Mouse (Mus musculus) limb, embryonic 11.5 days (tissue): ENCODE results near the gene Arhgap15. TPM values are rescaled to one million over a fixed set of nuclear protein-coding genes. Genes with fewer than 3 reads are reported as not detected.

Experiments used
- ATAC-seq: fragments of 200-750 bp; cut with Nextera tagmentation; 2 replicates; pipeline ENCODE4 v1.8.0; 2017; ENCODE audit warnings: low read depth; ENCODE audit not compliant: insufficient number of reproducible peaks, low FRiP score, low TSS enrichment
- DNase-seq: peaks from one replicate; pipeline ENCODE4 v3.0.0-alpha.2; 2015; ENCODE audit warnings: low spot score
- H3K27ac ChIP-seq: fragments of 300-500 bp; sonication (generic); replicated peaks from 2 replicates; pipeline ENCODE4 v1.5.1; 2014; ENCODE audit warnings: low read depth, mild to moderate bottlenecking, low read length
- H3K27me3 ChIP-seq: fragments of 300-500 bp; sonication (generic); 2 replicates; pipeline ENCODE4 v1.6.1; 2014; ENCODE audit warnings: mild to moderate bottlenecking, low read length, mixed read lengths; ENCODE audit not compliant: control insufficient read depth, insufficient read depth
- H3K36me3 ChIP-seq: fragments of 300-500 bp; sonication (generic); 2 replicates; pipeline ENCODE4 v1.6.1; 2014; ENCODE audit warnings: mild to moderate bottlenecking, low read length, moderate library complexity, mixed read lengths; ENCODE audit not compliant: control insufficient read depth, insufficient read depth
- H3K4me1 ChIP-seq: fragments of 300-500 bp; sonication (generic); 2 replicates; pipeline ENCODE4 v1.6.1; 2014; ENCODE audit warnings: low read length, mixed read lengths; ENCODE audit not compliant: control insufficient read depth, insufficient read depth
- H3K4me2 ChIP-seq: fragments of 300-500 bp; sonication (generic); 2 replicates; pipeline ENCODE4 v1.6.1; 2014; ENCODE audit warnings: low read depth, mild to moderate bottlenecking, moderate library complexity; ENCODE audit not compliant: severe bottlenecking
- H3K4me3 ChIP-seq: fragments of 300-500 bp; sonication (generic); 2 replicates; pipeline ENCODE4 v1.5.1; 2014; ENCODE audit warnings: low read depth, low read length
- H3K9ac ChIP-seq: fragments of 300-500 bp; sonication (generic); 2 replicates; pipeline ENCODE4 v1.6.1; 2014; ENCODE audit warnings: mild to moderate bottlenecking, low read length
- H3K9me3 ChIP-seq: fragments of 300-500 bp; sonication (generic); 2 replicates; pipeline ENCODE4 v1.6.1; 2016; ENCODE audit warnings: low read length; ENCODE audit not compliant: control insufficient read depth
- WGBS: fragments of 180-500 bp; shearing (Covaris S2); extraction: QIAGEN DNeasy Blood & Tissue Kit; methylation state at CpG from one replicate; pipeline ENCODE4 v1.1.7; 2014; 5-methylcytosine and 5-hydroxymethylcytosine counted together
- polyA plus RNA-seq: library from polyadenylated mRNA; unstranded; fragments of >200 nt; fragmentation: Nextera tagmentation; extraction: Ambion mirVana; gene quantifications from 2 replicates; pipeline ENCODE4 v1.2.1, GENCODE M21; 2014

Arhgap15 gene
- polyA plus RNA-seq, 1 experiment from 2014 or later: 0.32 TPM

GRCm38 (mm10) chr2:44354786-44355185 is 606.2 kb downstream of the Arhgap15 start:
- no peaks in the 10 kb centered on the region for H3K9me3 ChIP-seq
- no peak overlapping the region for H3K4me2 ChIP-seq
- no peak for DNase-seq
- H3K36me3 ChIP-seq: no peaks in the 10 kb centered on the region
- 92% methylated on average over 4 of the region's 4 CpGs for WGBS
- no peaks in the 10 kb centered on the region for H3K4me1 ChIP-seq
- no peaks in the 10 kb centered on the region for H3K27me3 ChIP-seq
- H3K4me3 ChIP-seq: no peak overlapping the region
- H3K9ac ChIP-seq: no peak overlapping the region
- H3K27ac ChIP-seq: no peak overlapping the region
- ATAC-seq: no peak

- Histone ChIP-seq H3K27ac (no peak overlapping the region), H3K36me3 (no peaks in the 10 kb centered on the region), H3K27me3 (no peaks in the 10 kb centered on the region), H3K4me2 (peak overlapping the region; percentile 16; the same call in 1 of the 2 replicates), H3K4me3 (no peak overlapping the region), H3K4me1 (no peaks in the 10 kb centered on the region), H3K9me3 (no peaks in the 10 kb centered on the region), H3K9ac (no peak overlapping the region)
- DNase-seq (peak; percentile 43), ATAC-seq (peak; percentile 60; the same call in 1 of the 2 replicates)
- WGBS: 36% methylated on average over 11 of the region's 11 CpGs
Observed at GRCm38 (mm10) chr2:44355316-44355715, 606.7 kb downstream of the Arhgap15 start.

GRCm38 (mm10) chr2:44356248-44356886 is 607.7 kb downstream of the Arhgap15 start:
- H3K4me2 ChIP-seq: no peak overlapping the region
- no peak overlapping the region for H3K4me3 ChIP-seq
- DNase-seq (no peak), ATAC-seq (no peak)
- H3K36me3 ChIP-seq: no peaks in the 10 kb centered on the region
- no peaks in the 10 kb centered on the region for H3K4me1 ChIP-seq
- no peak overlapping the region for H3K9ac ChIP-seq
- H3K27me3 ChIP-seq: no peaks in the 10 kb centered on the region
- no peak overlapping the region for H3K27ac ChIP-seq
- 75% methylated on average over 5 of the region's 5 CpGs for WGBS
- H3K9me3 ChIP-seq: no peaks in the 10 kb centered on the region

- H3K27ac ChIP-seq: no peak overlapping the region
- H3K9me3 ChIP-seq: no peaks in the 10 kb centered on the region
- no peak for ATAC-seq
- H3K4me1 ChIP-seq: no peaks in the 10 kb centered on the region
- no peak overlapping the region for H3K4me3 ChIP-seq
- DNase-seq: no peak
- no peak overlapping the region for H3K9ac ChIP-seq
- H3K27me3 ChIP-seq: no peaks in the 10 kb centered on the region
- no peaks in the 10 kb centered on the region for H3K36me3 ChIP-seq
- WGBS: 89% methylated on average over 6 of the region's 6 CpGs
- H3K4me2 ChIP-seq: no peak overlapping the region
Observed at GRCm38 (mm10) chr2:44356887-44357251, 608.2 kb downstream of the Arhgap15 start.

GRCm38 (mm10) chr2:44380225-44380624 is 631.6 kb downstream of the Arhgap15 start:
- H3K27me3 ChIP-seq: no peaks in the 10 kb centered on the region
- no peak for ATAC-seq
- H3K27ac ChIP-seq: no peak overlapping the region
- DNase-seq: no peak
- no peak overlapping the region for H3K4me2 ChIP-seq
- no peak overlapping the region for H3K9ac ChIP-seq
- H3K9me3 ChIP-seq: no peaks in the 10 kb centered on the region
- no peak overlapping the region for H3K4me3 ChIP-seq
- no peaks in the 10 kb centered on the region for H3K4me1 ChIP-seq
- no peaks in the 10 kb centered on the region for H3K36me3 ChIP-seq
- 82% methylated on average over 2 of the region's 2 CpGs for WGBS

- H3K9ac ChIP-seq: no peak overlapping the region
- H3K4me1 ChIP-seq: no peaks in the 10 kb centered on the region
- no peak overlapping the region for H3K27ac ChIP-seq
- WGBS: 86% methylated on average over 6 of the region's 6 CpGs
- DNase-seq (no peak), ATAC-seq (no peak)
- H3K27me3 ChIP-seq: no peaks in the 10 kb centered on the region
- H3K4me3 ChIP-seq: no peak overlapping the region
- H3K36me3 ChIP-seq: no peaks in the 10 kb centered on the region
- H3K4me2 ChIP-seq: no peak overlapping the region
- H3K9me3 ChIP-seq: no peaks in the 10 kb centered on the region
Observed at GRCm38 (mm10) chr2:44384541-44384940, 635.9 kb downstream of the Arhgap15 start.

GRCm38 (mm10) chr2:44389556-44389955 is 640.9 kb downstream of the Arhgap15 start:
- Histone ChIP-seq H3K36me3 (no peaks in the 10 kb centered on the region), H3K4me3 (no peak overlapping the region), H3K9me3 (no peaks in the 10 kb centered on the region), H3K4me2 (no peak overlapping the region), H3K27ac (no peak overlapping the region), H3K4me1 (no peaks in the 10 kb centered on the region), H3K27me3 (no peaks in the 10 kb centered on the region), H3K9ac (no peak overlapping the region)
- ATAC-seq (no peak), DNase-seq (no peak)
- WGBS: 86% methylated on average over 4 of the region's 4 CpGs

GRCm38 (mm10) chr2:44393789-44394188 is 645.2 kb downstream of the Arhgap15 start:
- H3K36me3 ChIP-seq: no peaks in the 10 kb centered on the region
- no peaks in the 10 kb centered on the region for H3K4me1 ChIP-seq
- no peak overlapping the region for H3K9ac ChIP-seq
- H3K27me3 ChIP-seq: no peaks in the 10 kb centered on the region
- no peak for DNase-seq
- no peak overlapping the region for H3K4me2 ChIP-seq
- H3K9me3 ChIP-seq: no peaks in the 10 kb centered on the region
- WGBS: 80% methylated on average over 8 of the region's 8 CpGs
- no peak for ATAC-seq
- no peak overlapping the region for H3K27ac ChIP-seq
- H3K4me3 ChIP-seq: no peak overlapping the region

- ATAC-seq (no peak), DNase-seq (peak; percentile 31)
- Histone ChIP-seq H3K36me3 (no peaks in the 10 kb centered on the region), H3K27me3 (no peaks in the 10 kb centered on the region), H3K4me2 (no peak overlapping the region), H3K9me3 (no peaks in the 10 kb centered on the region), H3K4me3 (no peak overlapping the region), H3K4me1 (no peaks in the 10 kb centered on the region), H3K9ac (no peak overlapping the region), H3K27ac (no peak overlapping the region)
- WGBS: 21% methylated on average over 6 of the region's 6 CpGs
Observed at GRCm38 (mm10) chr2:44394956-44395501, 646.4 kb downstream of the Arhgap15 start.
